Mouse (Mus musculus) small intestine, adult 2 months (tissue): ENCODE data around the gene Ptpn4.

Experiments used
- CTCF ChIP-seq: fragments of 200-500 bp; IDR thresholded peaks from 2 replicates; pipeline ENCODE4 v1.5.1; 2012; ENCODE audit warnings: low read depth, mild to moderate bottlenecking, control low read depth, inconsistent platforms, low read length, moderate library complexity, mixed read lengths; ENCODE audit not compliant: insufficient replicate concordance, insufficient read length; ENCODE audit errors: extremely low read depth
- POLR2A ChIP-seq: fragments of 200-500 bp; IDR thresholded peaks from 2 replicates; pipeline ENCODE4 v1.6.1; 2012; ENCODE audit warnings: low read depth, mild to moderate bottlenecking, control low read depth, inconsistent platforms, low read length, moderate library complexity

- TF ChIP-seq CTCF (no peak), POLR2A (no peak)
Observed at GRCm38 (mm10) chr1:119804586-119804985, 32.8 kb downstream of the Ptpn4 start.
